Mouse (Mus musculus): ENCODE data around the gene Cabp1.

Cabp1 gene

GRCm38 (mm10) chr5:115124690-115125089 lies 69.5 kb downstream of the Cabp1 start:
- no peak for DNase-seq

- no peak for DNase-seq
Observed at GRCm38 (mm10) chr5:115120978-115121377, 73.2 kb downstream of the Cabp1 start.

GRCm38 (mm10) chr5:115118961-115119570 lies 75.1 kb downstream of the Cabp1 start, which contains the start of gene Acads:
Gene Acads, minus strand, starts transcription at chr5:115119346.
- DNase-seq = peak; percentile 93 to 94
